Mouse (Mus musculus) limb, embryonic 14.5 days (tissue): Measurements from ENCODE around the gene Frmpd1. TPM values are rescaled to one million over a fixed set of nuclear protein-coding genes. Genes with fewer than 3 reads are reported as not detected.

Experiments used
- ATAC-seq: fragments of 200-750 bp; cut with Nextera tagmentation; 2 replicates; pipeline ENCODE4 v1.8.0; 2017; ENCODE audit warnings: low read depth, moderate number of reproducible peaks, moderate TSS enrichment; ENCODE audit not compliant: low FRiP score
- DNase-seq: peaks from one replicate; pipeline ENCODE4 v3.0.0-alpha.2; 2015; ENCODE audit warnings: low spot score
- H3K27ac ChIP-seq: fragments of 300-500 bp; sonication (generic); replicated peaks from 2 replicates; pipeline ENCODE4 v1.5.1; 2014; ENCODE audit warnings: low read depth, mild to moderate bottlenecking, low read length, moderate library complexity, mixed read lengths
- H3K27me3 ChIP-seq: fragments of 300-500 bp; sonication (generic); 2 replicates; pipeline ENCODE4 v1.6.1; 2014; ENCODE audit warnings: low read length, mixed read lengths; ENCODE audit not compliant: control insufficient read depth, insufficient read depth
- H3K36me3 ChIP-seq: fragments of 300-500 bp; sonication (generic); 2 replicates; pipeline ENCODE4 v1.6.1; 2014; ENCODE audit warnings: mild to moderate bottlenecking, low read length, moderate library complexity, mixed read lengths; ENCODE audit not compliant: control insufficient read depth, insufficient read depth
- H3K4me1 ChIP-seq: fragments of 300-500 bp; sonication (generic); 2 replicates; pipeline ENCODE4 v1.6.1; 2014; ENCODE audit warnings: antibody characterized with exemption, low read length, mixed read lengths; ENCODE audit not compliant: control insufficient read depth, insufficient read depth
- H3K4me2 ChIP-seq: fragments of 300-500 bp; sonication (generic); replicated peaks from 2 replicates; pipeline ENCODE4 v1.6.1; 2014; ENCODE audit warnings: low read depth, mild to moderate bottlenecking, low read length, moderate library complexity; ENCODE audit not compliant: severe bottlenecking
- H3K4me3 ChIP-seq: fragments of 300-500 bp; sonication (generic); replicated peaks from 2 replicates; pipeline ENCODE4 v1.5.1; 2014; ENCODE audit warnings: low read length
- H3K9ac ChIP-seq: fragments of 300-500 bp; sonication (generic); 2 replicates; pipeline ENCODE4 v1.6.1; 2014; ENCODE audit warnings: mild to moderate bottlenecking, low read depth, low read length, moderate library complexity; ENCODE audit not compliant: severe bottlenecking
- H3K9me3 ChIP-seq: fragments of 300-500 bp; sonication (generic); 2 replicates; pipeline ENCODE4 v1.6.1; 2016; ENCODE audit warnings: low read length; ENCODE audit not compliant: control insufficient read depth
- POLR2A ChIP-seq: fragments of 200-500 bp; IDR thresholded peaks from 2 replicates; pipeline ENCODE4 v1.8.0; 2012; ENCODE audit warnings: inconsistent platforms, mild to moderate bottlenecking, moderate library complexity, borderline replicate concordance; ENCODE audit not compliant: insufficient read depth, insufficient read length; ENCODE audit errors: extremely low read depth
- WGBS: fragments of 180-500 bp; shearing (Covaris S2); extraction: QIAGEN DNeasy Blood & Tissue Kit; methylation state at CpG from one replicate; pipeline ENCODE4 v1.1.7; 2014; 5-methylcytosine and 5-hydroxymethylcytosine counted together
- polyA plus RNA-seq, 2 experiments: library from polyadenylated mRNA; depleted of rRNA in 1 of 2; stranded (reverse) in 1 of 2; unstranded in 1 of 2; fragments of >200 nt; fragmentation: Nextera tagmentation in 1 of 2; extraction: Ambion mirVana in 1 of 2; gene quantifications; 2 replicates each; pipeline versions ENCODE4 v1.2.1 to v1.2.3; 2012 to 2014

Gene Frmpd1
- polyA plus RNA-seq, 2 experiments = 5.0 TPM

DNA sequence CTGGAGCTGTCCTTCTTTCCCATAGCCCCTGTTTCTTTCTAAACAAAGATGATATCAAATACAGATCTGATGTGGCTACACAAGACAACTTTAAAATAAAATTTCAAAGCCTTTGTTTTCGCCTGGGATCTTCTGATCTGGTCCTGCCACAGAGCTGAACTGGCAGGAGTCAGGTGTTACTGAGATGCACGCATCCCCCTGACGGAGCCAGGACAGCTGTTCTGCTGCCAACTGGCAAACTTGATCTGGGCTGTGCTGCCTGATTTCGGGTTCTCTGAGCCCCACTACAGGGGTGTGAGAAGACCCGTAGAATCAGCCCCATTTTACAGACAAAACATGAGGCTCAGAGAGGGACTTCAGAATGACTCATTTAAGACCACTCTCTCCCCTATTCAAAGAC lies 45.6 kb downstream of the Frmpd1 start:
- ATAC-seq = peak; percentile 41; the same call in 1 of the 2 replicates
- no peak for DNase-seq
- no peaks in the 10 kb centered on the region for H3K27me3 ChIP-seq
- H3K4me2 ChIP-seq = no peak overlapping the region
- H3K9ac ChIP-seq = no peak overlapping the region
- H3K27ac ChIP-seq = no peak overlapping the region
- H3K4me1 ChIP-seq = no peaks in the 10 kb centered on the region
- H3K4me3 ChIP-seq = no peak overlapping the region
- 82% methylated on average over 5 of the region's 5 CpGs for WGBS
- no peak for TF ChIP-seq POLR2A
- no peaks in the 10 kb centered on the region for H3K36me3 ChIP-seq
- no peaks in the 10 kb centered on the region for H3K9me3 ChIP-seq

DNA sequence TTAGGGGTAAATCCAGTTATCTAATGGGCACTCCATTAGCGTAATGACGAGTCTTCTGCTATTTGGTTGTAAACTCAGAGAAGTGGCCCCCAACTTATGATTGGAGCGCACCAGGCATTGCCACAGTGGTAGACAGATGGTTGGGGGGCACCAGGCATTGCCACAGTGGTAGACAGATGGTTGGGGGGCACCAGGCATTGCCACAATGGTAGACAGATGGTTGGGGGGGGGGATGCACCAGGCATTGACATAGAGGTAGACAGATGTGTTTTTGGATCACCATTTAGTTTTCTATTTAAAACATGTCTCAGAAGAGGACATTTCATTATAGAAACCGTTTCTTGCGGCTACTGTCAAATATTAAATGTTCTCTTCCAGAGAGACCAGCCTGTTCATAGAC lies 53.6 kb downstream of the Frmpd1 start:
- 87% methylated on average over 5 of the region's 5 CpGs for WGBS
- no peak for ATAC-seq
- H3K9ac ChIP-seq = no peak overlapping the region

DNA sequence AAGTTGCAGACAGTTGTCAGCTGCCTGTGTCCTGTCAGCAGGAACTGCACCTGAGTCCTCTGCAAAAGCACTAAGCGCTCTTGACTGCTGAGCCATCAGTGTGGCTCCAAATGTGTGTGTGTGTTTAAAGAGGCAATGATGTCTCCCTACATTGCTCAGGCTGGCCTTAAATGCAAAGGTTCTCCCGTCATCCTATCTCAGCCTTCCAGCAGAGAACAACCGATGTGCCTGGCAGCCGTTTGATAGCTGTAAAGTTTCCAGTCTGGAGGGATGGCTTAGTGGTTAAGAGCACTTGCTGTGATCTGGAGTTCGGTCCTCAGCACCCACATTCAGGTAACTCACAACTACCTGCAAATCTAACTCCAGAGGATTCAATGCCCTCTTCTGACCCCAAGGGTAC lies 56.7 kb downstream of the Frmpd1 start:
- 57% methylated on average over 5 of the region's 5 CpGs for WGBS

More for the DNA sequence above, 53.6 kb downstream of the Frmpd1 start:
- H3K4me1 ChIP-seq = no peaks in the 10 kb centered on the region
- H3K27ac ChIP-seq = no peak overlapping the region
- no peaks in the 10 kb centered on the region for H3K9me3 ChIP-seq
- DNase-seq = no peak
- TF ChIP-seq POLR2A = no peak
- H3K36me3 ChIP-seq = no peaks in the 10 kb centered on the region
- no peaks in the 10 kb centered on the region for H3K27me3 ChIP-seq
- H3K4me3 ChIP-seq = no peak overlapping the region
- H3K4me2 ChIP-seq = no peak overlapping the region

DNA sequence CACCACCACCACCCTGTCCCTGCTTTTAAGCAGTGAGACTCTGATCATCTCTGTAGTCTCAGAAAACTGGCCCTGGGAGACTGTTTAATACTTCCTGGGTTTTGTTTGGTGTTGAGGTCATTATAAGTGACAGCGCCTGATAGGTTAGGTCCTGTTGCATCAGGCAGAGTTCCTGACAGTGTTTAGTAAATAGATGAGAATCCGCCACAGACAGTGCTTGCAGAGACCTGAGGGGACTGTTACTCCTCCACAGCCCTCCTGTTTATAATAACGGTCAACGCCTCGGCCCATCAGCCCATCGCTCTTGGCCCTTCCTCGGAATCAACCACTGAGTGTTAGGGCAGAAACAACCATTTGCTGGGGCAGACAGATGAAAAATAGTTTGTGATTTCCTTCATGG lies 57.5 kb downstream of the Frmpd1 start:
- no peak overlapping the region for H3K27ac ChIP-seq
- no peak for TF ChIP-seq POLR2A
- no peaks in the 10 kb centered on the region for H3K9me3 ChIP-seq
- H3K4me1 ChIP-seq = no peaks in the 10 kb centered on the region
- ATAC-seq (no peak), DNase-seq (no peak)
- no peaks in the 10 kb centered on the region for H3K27me3 ChIP-seq
- no peaks in the 10 kb centered on the region for H3K36me3 ChIP-seq
- WGBS = 55% methylated on average over 7 of the region's 7 CpGs
- H3K9ac ChIP-seq = no peak overlapping the region
- H3K4me3 ChIP-seq = no peak overlapping the region
- H3K4me2 ChIP-seq = no peak overlapping the region

More for the DNA sequence above, 56.7 kb downstream of the Frmpd1 start:
- no peak for DNase-seq
- TF ChIP-seq POLR2A = no peak
- Histone ChIP-seq H3K9me3 (no peaks in the 10 kb centered on the region), H3K9ac (no peak overlapping the region), H3K27me3 (no peaks in the 10 kb centered on the region), H3K27ac (no peak overlapping the region), H3K4me3 (no peak overlapping the region), H3K36me3 (no peaks in the 10 kb centered on the region), H3K4me1 (no peaks in the 10 kb centered on the region), H3K4me2 (no peak overlapping the region)
- no peak for ATAC-seq

DNA sequence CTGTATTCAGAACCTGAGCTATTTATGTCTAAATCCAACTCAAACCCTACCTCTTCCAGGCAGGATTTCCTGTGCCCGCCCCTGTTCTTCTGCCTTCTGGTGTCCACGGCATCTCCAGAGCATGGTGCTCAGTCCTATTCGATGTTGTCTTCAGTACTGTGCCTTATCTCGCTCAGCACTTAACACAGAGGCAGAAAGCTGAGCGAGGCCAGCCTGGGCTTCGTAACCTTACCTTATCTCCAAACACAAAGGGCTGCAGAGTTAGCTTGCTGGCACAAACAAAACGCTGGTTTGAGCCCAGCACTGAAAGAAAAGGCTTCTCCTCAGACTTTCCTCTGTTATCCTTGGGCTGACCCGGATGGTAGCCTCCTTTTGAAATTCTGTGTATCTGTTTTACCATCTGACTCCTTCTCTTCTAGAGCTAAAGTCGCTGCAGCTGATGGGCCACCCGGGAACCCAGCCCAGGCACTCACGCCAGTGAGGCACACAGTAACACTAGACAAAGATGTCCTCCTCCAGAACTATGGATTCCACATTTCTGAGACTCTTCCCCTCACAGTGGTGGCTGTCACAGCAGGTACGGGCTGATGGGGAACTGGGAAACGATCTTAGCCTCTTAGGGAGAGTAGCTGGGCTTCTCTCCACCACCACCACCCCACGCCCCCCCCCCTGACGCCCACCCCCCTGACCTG lies 58.7 kb downstream of the Frmpd1 start:
- H3K4me2 ChIP-seq = no peak overlapping the region
- no peak for TF ChIP-seq POLR2A

More for the DNA sequence above, 58.7 kb downstream of the Frmpd1 start:
- Histone ChIP-seq H3K36me3 (no peaks in the 10 kb centered on the region), H3K27me3 (no peaks in the 10 kb centered on the region), H3K4me3 (no peak overlapping the region), H3K9me3 (no peaks in the 10 kb centered on the region), H3K4me1 (no peaks in the 10 kb centered on the region), H3K9ac (no peak overlapping the region), H3K27ac (no peak overlapping the region)
- DNase-seq = no peak
- ATAC-seq = no peak
- WGBS = 65% methylated on average over 15 of the region's 15 CpGs
